Mouse (Mus musculus): ENCODE data around the gene Dock9.

GRCm38 (mm10) chr14:121547745-121548144 lies 249.9 kb downstream of the Dock9 start:
- TF ChIP-seq CTCF (IDR thresholded peaks at IDR 0.05; ENCODE audit: low read depth) (no peak), EP300 (IDR thresholded peaks at IDR 0.05; ENCODE audit: low read depth) (no peak)

Data from heart, postnatal 0 days (tissue).